Mouse (Mus musculus): ENCODE measurements around the gene Cmtm8. TPM values are rescaled to one million over a fixed set of nuclear protein-coding genes. Genes with fewer than 3 reads are reported as not detected.

The Cmtm8 gene
- polyA plus RNA-seq, 1 experiment, result 15.4 TPM

GRCm38 (mm10) chr9:114885564-114885963, 41.6 kb upstream of the Cmtm8 start:
- 90% methylated on average over 4 of the region's 4 CpGs for WGBS
- no peak for DNase-seq
- no peak overlapping the region for H3K27ac ChIP-seq (ENCODE audit: control insufficient read depth, insufficient read depth, low read length)
- H3K27me3 ChIP-seq (ENCODE audit: control insufficient read depth, insufficient read depth, low read length), result no peaks in the 10 kb centered on the region
- no peak overlapping the region for H3K4me3 ChIP-seq (ENCODE audit: control insufficient read depth, insufficient read depth, low read length)
- no peaks in the 10 kb centered on the region for H3K36me3 ChIP-seq (ENCODE audit: control insufficient read depth, insufficient read depth, low read length)
- TF ChIP-seq POLR2A (IDR thresholded peaks at IDR 0.05; ENCODE audit: control insufficient read depth, extremely low read depth, insufficient read depth, low read length, poor library complexity), result no peak
- no peak for TF ChIP-seq CTCF (IDR thresholded peaks at IDR 0.05; ENCODE audit: borderline replicate concordance, control insufficient read depth, extremely low read depth, insufficient read depth, low read length, poor library complexity)
- H3K4me1 ChIP-seq (replicated peaks; ENCODE audit: control insufficient read depth, insufficient read depth, low read length), result no peaks in the 10 kb centered on the region

DNA sequence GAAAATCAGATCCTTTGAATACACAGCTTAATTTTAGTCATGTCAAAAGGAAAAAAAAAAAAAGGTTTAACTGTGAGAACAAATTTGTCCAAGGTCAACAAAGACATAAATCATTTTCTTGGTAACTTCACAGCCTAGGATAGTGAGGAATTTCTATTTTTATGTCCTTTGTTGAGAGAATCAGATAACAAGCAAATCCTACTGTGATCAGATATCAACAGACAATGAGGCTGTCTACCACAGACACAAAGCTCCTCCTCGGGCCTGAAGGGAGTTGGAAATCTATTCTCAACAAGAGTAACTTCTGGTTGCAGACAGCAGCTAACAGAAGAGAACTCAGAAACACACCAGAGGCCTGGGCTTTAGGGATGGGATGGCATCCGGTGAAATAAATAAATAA, 38.0 kb upstream of the Cmtm8 start:
- TF ChIP-seq CTCF (IDR thresholded peaks at IDR 0.05; ENCODE audit: borderline replicate concordance, control insufficient read depth, extremely low read depth, insufficient read depth, low read length, poor library complexity) (no peak), POLR2A (IDR thresholded peaks at IDR 0.05; ENCODE audit: control insufficient read depth, extremely low read depth, insufficient read depth, low read length, poor library complexity) (no peak)
- DNase-seq, result no peak
- WGBS, result 79% methylated on average over 2 of the region's 2 CpGs
- no peaks in the 10 kb centered on the region for H3K27me3 ChIP-seq (ENCODE audit: control insufficient read depth, insufficient read depth, low read length)
- H3K4me3 ChIP-seq (ENCODE audit: control insufficient read depth, insufficient read depth, low read length), result no peak overlapping the region
- H3K27ac ChIP-seq (ENCODE audit: control insufficient read depth, insufficient read depth, low read length), result no peak overlapping the region
- no peaks in the 10 kb centered on the region for H3K36me3 ChIP-seq (ENCODE audit: control insufficient read depth, insufficient read depth, low read length)
- H3K4me1 ChIP-seq (replicated peaks; ENCODE audit: control insufficient read depth, insufficient read depth, low read length), result no peaks in the 10 kb centered on the region

DNA sequence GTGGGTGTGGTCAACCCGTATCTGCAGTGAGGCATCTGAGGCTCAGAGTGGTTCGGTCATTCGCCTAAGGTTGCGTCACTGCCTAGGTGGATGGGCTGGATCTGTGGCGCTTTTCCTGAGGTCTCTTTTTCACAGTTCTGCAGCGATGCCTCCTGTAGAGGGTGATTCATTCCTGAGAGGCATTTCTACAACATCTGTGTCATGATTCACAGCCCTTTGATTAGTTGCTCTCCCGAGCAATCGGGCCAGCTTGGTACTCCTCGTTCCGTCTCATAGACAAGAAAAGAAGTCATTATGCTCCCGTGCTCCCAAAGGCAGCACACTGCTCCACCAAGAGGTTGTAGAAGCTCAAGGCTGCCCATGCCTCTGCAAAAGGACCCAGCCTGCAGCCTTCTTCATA, 11.4 kb upstream of the Cmtm8 start:
- TF ChIP-seq CTCF (IDR thresholded peaks at IDR 0.05; ENCODE audit: borderline replicate concordance, control insufficient read depth, extremely low read depth, insufficient read depth, low read length, poor library complexity) (no peak), POLR2A (IDR thresholded peaks at IDR 0.05; ENCODE audit: control insufficient read depth, extremely low read depth, insufficient read depth, low read length, poor library complexity) (no peak)

GRCm38 (mm10) chr9:114854686-114855085, 10.7 kb upstream of the Cmtm8 start:
- WGBS, result 62% methylated on average over 9 of the region's 9 CpGs

More for the DNA sequence above, 11.4 kb upstream of the Cmtm8 start:
- H3K27me3 ChIP-seq (ENCODE audit: control insufficient read depth, insufficient read depth, low read length), result no peaks in the 10 kb centered on the region
- WGBS, result 76% methylated on average over 11 of the region's 11 CpGs
- DNase-seq, result no peak
- no peaks in the 10 kb centered on the region for H3K36me3 ChIP-seq (ENCODE audit: control insufficient read depth, insufficient read depth, low read length)
- no peaks in the 10 kb centered on the region for H3K4me1 ChIP-seq (replicated peaks; ENCODE audit: control insufficient read depth, insufficient read depth, low read length)
- no peak overlapping the region for H3K4me3 ChIP-seq (ENCODE audit: control insufficient read depth, insufficient read depth, low read length)
- H3K27ac ChIP-seq (ENCODE audit: control insufficient read depth, insufficient read depth, low read length), result no peak overlapping the region

GRCm38 (mm10) chr9:114853336-114853735, 9.4 kb upstream of the Cmtm8 start:
- WGBS, result 92% methylated on average over 15 of the region's 15 CpGs
- no peaks in the 10 kb centered on the region for H3K4me1 ChIP-seq (replicated peaks; ENCODE audit: control insufficient read depth, insufficient read depth, low read length)
- TF ChIP-seq CTCF (IDR thresholded peaks at IDR 0.05; ENCODE audit: borderline replicate concordance, control insufficient read depth, extremely low read depth, insufficient read depth, low read length, poor library complexity) (no peak), POLR2A (IDR thresholded peaks at IDR 0.05; ENCODE audit: control insufficient read depth, extremely low read depth, insufficient read depth, low read length, poor library complexity) (no peak)
- H3K27ac ChIP-seq (ENCODE audit: control insufficient read depth, insufficient read depth, low read length), result no peak overlapping the region; the same call in 1 of the 2 replicates
- no peak overlapping the region for H3K4me3 ChIP-seq (ENCODE audit: control insufficient read depth, insufficient read depth, low read length)
- H3K36me3 ChIP-seq (ENCODE audit: control insufficient read depth, insufficient read depth, low read length), result no peaks in the 10 kb centered on the region
- DNase-seq, result no peak
- H3K27me3 ChIP-seq (ENCODE audit: control insufficient read depth, insufficient read depth, low read length), result no peaks in the 10 kb centered on the region

More at GRCm38 (mm10) chr9:114854686-114855085, 10.7 kb upstream of the Cmtm8 start:
- no peak overlapping the region for H3K27ac ChIP-seq (ENCODE audit: control insufficient read depth, insufficient read depth, low read length)
- H3K4me3 ChIP-seq (ENCODE audit: control insufficient read depth, insufficient read depth, low read length), result no peak overlapping the region
- no peaks in the 10 kb centered on the region for H3K27me3 ChIP-seq (ENCODE audit: control insufficient read depth, insufficient read depth, low read length)
- no peak for DNase-seq
- no peaks in the 10 kb centered on the region for H3K36me3 ChIP-seq (ENCODE audit: control insufficient read depth, insufficient read depth, low read length)
- no peaks in the 10 kb centered on the region for H3K4me1 ChIP-seq (replicated peaks; ENCODE audit: control insufficient read depth, insufficient read depth, low read length)
- TF ChIP-seq POLR2A (IDR thresholded peaks at IDR 0.05; ENCODE audit: control insufficient read depth, extremely low read depth, insufficient read depth, low read length, poor library complexity), result no peak

- Histone ChIP-seq H3K36me3 (ENCODE audit: control insufficient read depth, insufficient read depth, low read length) (no peaks in the 10 kb centered on the region), H3K4me3 (ENCODE audit: control insufficient read depth, insufficient read depth, low read length) (no peak overlapping the region), H3K27ac (ENCODE audit: control insufficient read depth, insufficient read depth, low read length) (no peak overlapping the region), H3K4me1 (replicated peaks; ENCODE audit: control insufficient read depth, insufficient read depth, low read length) (no peaks in the 10 kb centered on the region), H3K27me3 (ENCODE audit: control insufficient read depth, insufficient read depth, low read length) (no peaks in the 10 kb centered on the region)
- TF ChIP-seq POLR2A (IDR thresholded peaks at IDR 0.05; ENCODE audit: control insufficient read depth, extremely low read depth, insufficient read depth, low read length, poor library complexity) (no peak), CTCF (IDR thresholded peaks at IDR 0.05; ENCODE audit: borderline replicate concordance, control insufficient read depth, extremely low read depth, insufficient read depth, low read length, poor library complexity) (no peak)
- 43% methylated on average over 8 of the region's 8 CpGs for WGBS
- DNase-seq, result no peak
These were observed 7.6 kb upstream of the Cmtm8 start for GRCm38 (mm10) chr9:114851419-114852190.

All from thymus, adult 2 months (tissue).